Mouse (Mus musculus) adrenal gland, adult 8-10 months (tissue): ENCODE measurements around the gene Cryge. TPM values are rescaled to one million over a fixed set of nuclear protein-coding genes. Genes with fewer than 3 reads are reported as not detected.

Experiments used
- DNase-seq: peaks from one replicate; pipeline ENCODE4 v3.0.0; 2022
- total RNA-seq, 4 experiments: library from RNA; stranded (reverse); gene quantifications; 2 replicates each; pipeline ENCODE4 v1.2.4; 2022

The Cryge gene
- total RNA-seq, 4 experiments from 2014 or later: 0.38 to 0.62 (median 0.49) TPM; not detected in 1

GRCm38 (mm10) chr1:65010153-65010552 lies 40.8 kb downstream of the Cryge start:
- DNase-seq: peak; percentile 54

GRCm38 (mm10) chr1:65005575-65005974 lies 45.4 kb downstream of the Cryge start:
- no peak for DNase-seq

GRCm38 (mm10) chr1:65004526-65004925 lies 46.4 kb downstream of the Cryge start:
- DNase-seq: no peak

Other genes with a start within 250 kb of the Cryge start
- gene Plekhm3, start 94.3 kb downstream of the Cryge start, total RNA-seq: 10 to 100 TPM; 21.0 to 40.6 (median 31.8) TPM
- gene Akr1cl, start 18.4 kb downstream of the Cryge start, total RNA-seq: 1,000 to 10,000 TPM; 1,428 to 2,043 (median 1,710) TPM
- under 1 TPM in 1 of 4 experiments, not detected in 3; 0.44 TPM for gene Crygd, start 12.3 kb upstream of the Cryge start, total RNA-seq
- not detected for gene Crygc, start 22.5 kb upstream of the Cryge start, total RNA-seq
- gene Crygb, start 31.1 kb upstream of the Cryge start, total RNA-seq: not detected
- gene Cryga, start 52.2 kb upstream of the Cryge start, total RNA-seq: not detected
- gene Gm28845, start 68.4 kb upstream of the Cryge start, total RNA-seq: not detected
- 1 to 10 TPM in 2 of 4 experiments, not detected in 2; 3.1 to 3.4 TPM for gene D630023F18Rik, start 72.1 kb upstream of the Cryge start, total RNA-seq
- 100 to 1,000 TPM; 588 to 738 (median 679) TPM for gene Idh1, start 135.4 kb upstream of the Cryge start, total RNA-seq
- 10 to 100 TPM; 36.5 to 49.2 (median 40.3) TPM for gene Pikfyve, start 135.5 kb upstream of the Cryge start, total RNA-seq
- not detected for gene Pth2r, start 230.9 kb upstream of the Cryge start, total RNA-seq